Mouse (Mus musculus): ENCODE data around the gene Tepp. TPM values are rescaled to one million over a fixed set of nuclear protein-coding genes. Genes with fewer than 3 reads are reported as not detected.

Tepp gene
- total RNA-seq, 2 experiments from 2014 or later: 1.7 to 2.3 TPM

DNA sequence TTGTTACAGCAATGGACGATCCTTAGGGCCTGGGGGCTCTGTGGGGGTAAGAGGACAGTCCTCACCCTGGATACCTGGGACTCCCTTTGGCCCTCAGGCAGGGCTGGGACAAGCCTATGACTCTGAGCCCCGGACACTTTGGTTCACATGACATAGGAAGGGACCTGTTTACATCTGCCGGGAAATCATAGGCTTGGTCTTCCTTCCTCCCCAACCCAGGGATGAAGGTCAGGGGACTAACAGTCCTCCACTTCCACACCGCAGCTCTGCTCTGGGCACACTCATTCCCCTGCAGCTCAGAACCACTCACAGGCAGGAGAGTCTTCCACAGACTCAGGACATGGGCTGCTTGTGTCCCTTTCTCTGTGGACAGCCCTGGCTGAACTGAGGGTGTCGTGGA, 16.5 kb downstream of the Tepp start:
- no peak for DNase-seq (ENCODE audit: extremely low spot score in 1 of 2, low spot score in 2 of 2)
- intact Hi-C loops (cut with DNase I): no loop called here

DNA sequence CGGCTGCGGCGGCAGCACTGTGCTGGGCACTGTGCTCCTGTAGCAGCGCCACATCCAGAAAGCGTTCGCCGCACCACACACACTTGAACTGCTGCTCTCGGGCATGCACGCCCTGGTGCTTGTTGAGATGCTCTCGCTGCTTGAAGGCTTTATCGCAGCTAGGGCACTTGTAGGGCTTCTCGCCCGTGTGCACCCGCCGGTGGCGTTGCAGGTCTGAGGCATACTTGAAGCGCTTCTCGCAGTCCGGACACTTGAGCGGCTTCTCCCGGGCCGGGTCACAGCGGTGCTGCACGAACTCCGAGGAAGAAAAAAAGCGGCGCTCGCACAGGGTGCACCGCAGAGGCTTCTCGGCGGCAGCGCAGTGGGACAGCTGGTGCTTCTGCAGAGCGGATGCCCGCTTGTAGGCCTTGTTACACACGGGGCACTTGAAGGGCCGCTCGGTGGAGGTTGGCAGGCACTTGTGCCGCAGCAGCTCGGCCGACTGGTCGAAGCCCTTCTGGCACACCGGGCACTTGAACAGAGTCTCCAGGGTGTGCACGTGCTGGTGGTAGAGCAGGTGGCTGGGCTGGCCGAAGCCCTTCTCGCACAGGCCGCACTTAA, 17.6 kb downstream of the Tepp start:
- intact Hi-C loops (cut with DNase I): no loop called here
- DNase-seq (ENCODE audit: extremely low spot score in 1 of 2, low spot score in 2 of 2): no peak

DNA sequence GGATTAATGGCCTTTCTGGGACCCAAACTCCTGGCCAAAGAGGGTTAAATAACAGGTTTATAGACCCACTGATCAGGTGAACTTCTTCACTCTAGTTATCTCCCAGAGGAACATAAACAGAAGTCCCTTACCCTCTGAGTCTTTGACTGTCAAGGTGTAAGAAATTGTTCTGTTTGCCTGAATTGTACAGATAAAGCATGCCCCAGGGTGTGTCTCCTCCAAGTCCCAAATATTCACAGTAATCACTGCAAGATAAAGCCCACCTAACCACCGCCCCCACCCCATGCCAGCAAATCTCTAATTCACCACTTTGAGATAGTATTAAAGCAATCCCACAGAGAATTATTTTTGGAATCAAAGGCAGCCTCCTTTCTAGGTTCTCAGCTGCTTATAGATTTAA, 20.0 kb downstream of the Tepp start:
- DNase-seq (ENCODE audit: extremely low spot score in 1 of 2, low spot score in 2 of 2): no peak
- intact Hi-C loops (cut with DNase I): loop anchor here (2.0 kb wide), 1 partner anchor 76 kb away; no protein-coding TSS in a partner anchor

DNA sequence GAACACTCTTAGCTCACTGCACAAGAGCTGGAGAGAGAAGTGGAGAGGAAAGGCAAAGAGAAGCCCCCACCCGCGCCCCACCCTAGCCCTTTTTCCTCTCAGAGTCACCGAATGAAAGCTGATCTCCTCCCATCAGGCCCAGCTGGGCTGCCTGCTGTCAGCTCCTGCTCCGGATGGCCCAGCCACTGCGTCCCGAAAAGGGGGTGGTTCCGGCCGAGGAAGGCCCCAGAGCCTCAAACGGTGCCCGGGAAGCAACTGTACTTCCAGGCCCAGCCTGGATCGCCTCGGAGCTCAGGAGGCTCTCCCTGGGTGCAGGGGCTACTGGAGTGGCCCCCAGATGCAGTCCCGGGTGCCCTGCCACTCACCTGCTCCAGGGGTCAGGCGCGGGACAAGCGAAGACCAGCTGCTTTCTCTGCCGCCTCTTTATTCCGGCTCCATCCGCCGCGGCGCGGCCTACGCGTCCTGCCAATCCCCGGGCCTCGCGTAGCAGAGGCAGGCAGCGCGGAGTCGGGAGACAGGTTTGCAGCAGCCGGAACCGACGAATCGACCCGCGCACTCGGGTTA, 20.9 kb downstream of the Tepp start:
- DNase-seq (ENCODE audit: extremely low spot score in 1 of 2, low spot score in 2 of 2): peak in 1 of 2 experiments; percentile 87
- intact Hi-C loops (cut with DNase I): loop anchor here (2.0 kb wide), 1 partner anchor 76 kb away; no protein-coding TSS in a partner anchor

GRCm38 (mm10) chr8:95331720-95332436, 21.5 kb downstream of the Tepp start, which contains the start of the genes Zfp319 and Usb1:
Gene Zfp319 (minus strand): TSS chr8:95331950.
Gene Usb1 (plus strand): TSS chr8:95332284.
- DNase-seq (ENCODE audit: extremely low spot score in 1 of 2, low spot score in 2 of 2): peak; percentile 90 to 96
- intact Hi-C loops (cut with DNase I): loop anchor here (2.0 kb wide), 1 partner anchor 77 kb away; no protein-coding TSS in a partner anchor

DNA sequence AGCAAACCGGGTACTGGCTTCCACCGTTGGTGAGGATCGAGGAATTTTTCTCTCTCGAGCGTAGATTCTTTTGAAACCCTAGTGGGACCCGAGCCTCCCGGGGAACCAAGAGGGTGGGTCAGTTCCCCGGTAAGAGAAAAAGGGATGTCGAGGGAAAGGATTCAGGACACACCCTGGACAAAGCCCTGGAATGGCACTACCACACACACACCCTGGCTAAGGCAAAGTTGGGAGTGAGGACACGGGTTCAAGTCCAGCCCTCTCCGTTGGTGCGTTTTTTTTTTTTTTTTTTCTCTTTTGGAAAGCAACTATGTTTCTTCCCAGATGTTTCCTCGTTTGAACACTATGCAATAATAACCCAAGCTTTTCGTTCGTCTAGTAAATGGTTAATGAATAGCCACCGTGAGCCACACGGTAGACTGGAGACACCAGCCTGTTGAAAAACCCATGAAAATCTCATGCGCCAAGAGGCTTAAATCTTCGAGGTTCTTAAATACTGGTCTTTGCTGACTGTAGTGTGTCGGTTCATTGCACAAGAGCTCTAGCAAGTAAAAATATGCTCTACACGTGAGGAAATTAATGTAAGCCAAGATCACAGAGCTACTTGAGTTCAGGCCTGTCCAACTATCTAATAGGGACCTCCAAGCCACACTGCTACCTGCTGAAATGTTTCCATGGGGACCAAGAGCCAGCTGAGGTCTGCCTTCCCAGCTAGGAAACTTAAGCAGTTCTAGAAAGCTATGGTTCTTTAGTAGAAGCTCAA, 22.3 kb downstream of the Tepp start:
- intact Hi-C loops (cut with DNase I): no loop called here

DNA sequence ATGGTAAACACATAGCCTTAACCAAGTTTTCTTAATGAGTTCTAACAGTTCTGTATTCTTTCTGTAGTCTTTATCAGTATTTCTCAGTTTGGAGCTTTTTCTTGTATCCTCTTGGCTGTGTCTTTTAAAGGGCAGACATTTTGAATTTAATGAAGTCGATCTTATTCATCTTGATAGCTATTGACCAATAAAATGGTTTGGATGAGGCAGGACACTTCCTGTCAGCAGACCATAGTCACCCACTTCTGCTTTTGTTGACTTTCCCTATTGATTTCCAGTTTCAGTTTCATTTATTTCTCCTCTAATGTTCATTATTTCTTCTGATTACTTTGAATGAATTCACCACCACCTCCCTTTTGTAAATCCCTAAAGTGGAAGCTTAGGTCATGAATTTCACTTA, 25.3 kb downstream of the Tepp start:
- intact Hi-C loops (cut with DNase I): no loop called here
- no peak for DNase-seq (ENCODE audit: extremely low spot score in 1 of 2, low spot score in 2 of 2)

More for the DNA sequence above, 22.3 kb downstream of the Tepp start:
- DNase-seq (ENCODE audit: extremely low spot score in 1 of 2, low spot score in 2 of 2): no peak

DNA sequence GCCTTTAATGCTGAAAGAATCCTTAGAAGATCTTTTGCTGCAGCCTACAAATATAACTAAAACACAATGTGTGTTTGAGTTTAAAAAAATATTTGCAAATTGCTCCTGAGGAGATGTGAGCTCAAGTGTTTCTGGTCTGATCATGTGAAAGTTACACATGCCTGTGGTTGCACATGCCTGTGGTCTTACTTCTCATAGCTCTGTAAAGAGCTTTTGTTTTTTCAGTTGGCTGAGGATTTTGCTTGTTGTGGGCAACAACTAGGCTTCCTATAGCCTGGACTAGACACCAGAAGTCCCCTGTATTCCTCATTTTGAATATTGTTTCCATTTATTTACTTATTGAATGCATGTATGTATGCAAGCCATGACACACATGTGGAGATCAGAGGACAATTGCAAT, 26.0 kb downstream of the Tepp start:
- intact Hi-C loops (cut with DNase I): no loop called here
- no peak for DNase-seq (ENCODE audit: extremely low spot score in 1 of 2, low spot score in 2 of 2)

- intact Hi-C loops (cut with DNase I): loop anchor here (10.0 kb wide), 1 partner anchor 373 kb away; the partner anchor contains the start of gene Setd6
- no peak for DNase-seq (ENCODE audit: extremely low spot score in 1 of 2, low spot score in 2 of 2)
Measured at GRCm38 (mm10) chr8:95341721-95342120, 31.4 kb downstream of the Tepp start.

DNA sequence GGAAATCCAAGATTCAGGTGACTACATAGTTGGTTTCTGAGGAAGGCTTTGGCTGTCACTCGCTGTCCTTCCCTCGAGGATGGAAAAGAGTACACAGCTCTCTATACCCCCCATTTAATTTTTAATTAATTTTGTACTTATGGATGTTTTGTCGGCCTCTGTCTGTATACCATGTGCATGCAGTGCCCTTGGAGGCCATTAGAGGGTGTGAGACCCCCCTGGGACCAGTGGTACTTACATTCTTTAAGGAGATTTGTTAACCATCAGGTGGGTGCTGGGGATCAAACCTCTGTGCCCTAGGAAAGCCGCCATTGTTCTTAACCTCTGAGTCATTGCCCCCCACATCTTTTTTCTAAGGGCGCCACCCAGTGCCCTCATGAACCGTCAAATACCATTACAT, 34.3 kb downstream of the Tepp start:
- intact Hi-C loops (cut with DNase I): loop anchor here (5.0 to 10.0 kb wide), 2 partner anchors 103 to 370 kb away; partner anchors contain the start of gene Setd6
- no peak for DNase-seq (ENCODE audit: extremely low spot score in 1 of 2, low spot score in 2 of 2)

- intact Hi-C loops (cut with DNase I): loop anchor here (5.0 to 10.0 kb wide), 2 partner anchors 100 to 368 kb away; partner anchors contain the start of gene Setd6
- DNase-seq (ENCODE audit: extremely low spot score in 1 of 2, low spot score in 2 of 2): peak; percentile 81 to 83
Measured at GRCm38 (mm10) chr8:95346643-95347545, 36.5 kb downstream of the Tepp start.

DNA sequence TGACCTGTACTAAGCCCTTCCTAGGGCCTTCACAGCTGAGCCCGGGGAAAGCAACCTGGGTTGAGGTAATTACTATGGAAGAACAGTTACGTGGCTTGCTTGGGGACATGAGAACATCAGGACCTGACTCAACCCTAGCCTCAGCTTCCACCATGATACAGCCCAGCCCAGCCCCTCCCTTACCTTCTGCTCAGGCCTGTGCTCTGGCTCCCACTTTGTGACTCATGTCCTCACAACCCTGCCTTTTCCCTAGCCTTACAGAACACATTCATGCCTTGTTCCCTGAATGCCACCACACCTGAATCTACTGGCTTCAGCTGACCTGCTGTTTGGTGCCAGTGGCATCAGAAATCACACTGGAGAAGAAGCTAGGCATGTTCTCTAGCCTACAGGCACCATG, 38.0 kb downstream of the Tepp start:
- intact Hi-C loops (cut with DNase I): loop anchor here (2.0 to 10.0 kb wide), 3 partner anchors 99 to 366 kb away; partner anchors contain the start of gene Setd6
- no peak for DNase-seq (ENCODE audit: extremely low spot score in 1 of 2, low spot score in 2 of 2)

DNA sequence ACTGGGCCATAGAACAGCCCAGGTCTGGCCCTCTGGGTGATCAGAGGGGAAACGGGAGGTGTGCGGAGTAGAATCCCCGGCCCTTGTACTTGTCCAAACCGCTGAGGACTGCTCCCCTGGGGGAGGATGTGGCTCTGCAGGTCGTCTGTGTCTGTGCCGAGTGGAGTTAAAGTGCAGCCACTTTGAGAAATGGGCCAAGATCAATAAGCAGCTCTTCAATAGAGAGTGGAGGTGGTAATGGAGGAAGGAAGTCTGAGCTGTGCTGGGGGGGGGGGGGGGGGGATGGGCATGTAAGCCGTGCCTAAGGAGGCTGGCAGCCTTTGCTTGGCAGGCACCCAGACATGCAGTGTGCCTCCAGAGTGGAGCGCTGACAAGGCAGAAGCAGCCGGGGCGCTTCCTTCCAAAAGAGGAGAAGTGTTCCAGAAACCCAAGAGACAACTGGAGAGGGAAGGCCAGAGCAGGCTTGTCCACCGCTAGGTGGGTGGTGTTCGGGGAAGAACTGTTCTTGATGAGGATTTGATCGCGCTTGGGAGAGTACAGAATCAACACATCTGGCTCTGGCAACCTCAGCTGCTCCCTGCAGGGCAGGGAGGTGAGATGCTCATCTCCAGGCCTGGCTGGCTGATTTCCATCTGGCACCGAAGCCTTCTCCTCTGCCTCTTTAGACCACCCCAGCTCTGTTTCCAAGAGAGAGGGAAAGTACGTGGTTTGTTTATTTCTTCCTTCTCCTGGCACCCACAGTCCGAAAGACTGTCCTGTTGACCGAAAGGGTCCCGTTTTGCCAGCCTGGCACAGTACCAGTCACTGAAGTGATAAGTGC, 38.7 kb downstream of the Tepp start:
- intact Hi-C loops (cut with DNase I): loop anchor here (2.0 to 10.0 kb wide), 3 partner anchors 98 to 366 kb away; partner anchors contain the start of gene Setd6
- peak; percentile 84 to 92 for DNase-seq (ENCODE audit: extremely low spot score in 1 of 2, low spot score in 2 of 2)

GRCm38 (mm10) chr8:95351461-95351860, 41.1 kb downstream of the Tepp start:
- DNase-seq (ENCODE audit: extremely low spot score in 1 of 2, low spot score in 2 of 2): peak in 1 of 2 experiments; percentile 57
- intact Hi-C loops (cut with DNase I): loop anchor here (5.0 kb wide), 1 partner anchor 81 kb away; the partner anchor contains the start of gene Cfap20

- intact Hi-C loops (cut with DNase I): loop anchor here (5.0 kb wide), 1 partner anchor 80 kb away; the partner anchor contains the start of gene Cfap20
- DNase-seq (ENCODE audit: extremely low spot score in 1 of 2, low spot score in 2 of 2): peak in 1 of 2 experiments; percentile 87
Measured at GRCm38 (mm10) chr8:95352151-95352870, 41.9 kb downstream of the Tepp start, which contains the start of gene Mmp15. Gene Mmp15 (plus strand): TSS chr8:95352268.
